ENCODE assay signal across 8 mouse cellular contexts in the genomic region with DNA sequence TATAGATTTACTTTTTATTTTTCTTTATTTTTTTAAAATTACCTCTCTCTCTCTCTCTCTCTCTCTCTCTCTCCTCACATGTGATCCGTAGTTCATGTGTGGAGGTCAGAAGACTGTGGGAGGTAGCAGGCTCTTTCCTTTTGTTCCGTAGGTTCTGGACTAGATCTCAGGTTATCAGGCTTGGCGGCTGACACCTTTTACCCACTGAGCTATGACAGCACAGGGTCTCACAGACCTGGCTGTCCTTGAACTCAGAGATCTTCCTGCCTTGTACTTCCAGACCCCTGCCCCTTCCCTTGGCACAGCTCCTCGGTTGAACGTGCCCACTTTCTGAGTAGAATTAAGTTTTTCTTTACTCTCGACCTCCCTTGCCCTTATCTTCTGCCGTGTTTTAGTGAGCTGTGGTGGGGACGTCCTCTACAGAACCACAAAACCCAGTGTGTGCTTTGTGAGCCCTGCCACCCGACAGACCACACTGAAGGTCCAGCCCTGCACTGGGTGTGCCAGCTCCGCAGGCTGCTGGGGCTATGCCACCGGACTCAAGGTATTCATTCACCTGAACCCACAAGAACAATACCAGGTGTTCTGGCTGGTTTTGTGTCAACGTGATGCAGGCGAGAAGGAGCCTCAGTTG. TPM values are rescaled to one million over a fixed set of nuclear protein-coding genes. Genes with fewer than 3 reads are reported as not detected.
A peak's percentile ranks its signal among the peaks of the same experiment; 100 is the strongest.
DNase-seq lines count a peak whose midpoint lies in the region; ATAC-seq and TF ChIP-seq lines count a peak whose summit lies in the region.

No protein-coding gene starts in this region.

- H3K4me2 ChIP-seq in heart, embryonic 15.5 days, result peak overlapping the region; percentile 69
- H3K4me2 ChIP-seq in hindbrain, embryonic 13.5 days, result peak overlapping the region; percentile 40; the same call in 1 of the 2 replicates
- peak overlapping the region; percentile 8; the same call in 1 of the 2 replicates for H3K4me2 ChIP-seq in midbrain, embryonic 11.5 days

- no peak for TF ChIP-seq CTCF in cortical plate, adult 2 months (IDR thresholded peaks at IDR 0.05; ENCODE audit: extremely low read depth, insufficient read depth, low read length)

- H3K36me3 ChIP-seq in heart, embryonic 15.5 days, result no peaks in the 10 kb centered on the region
- no peaks in the 10 kb centered on the region for H3K36me3 ChIP-seq in hindbrain, embryonic 13.5 days
- H3K36me3 ChIP-seq in midbrain, embryonic 11.5 days (ENCODE audit: control insufficient read depth, insufficient read depth, low read length), result no peaks in the 10 kb centered on the region

- DNase-seq in heart, adult 8-10 months (ENCODE audit: low spot score), result no peak
- peak; percentile 83 for DNase-seq in midbrain, embryonic 11.5 days (ENCODE audit: low spot score, missing footprints)
- DNase-seq in right cerebral cortex, postnatal 25 days, result no peak
- no peak for DNase-seq in frontal cortex, adult 2 months (ENCODE audit: extremely low spot score in 1 of 2, low spot score in 1 of 2)
- no peak for DNase-seq in cerebellum, adult 11-12 months

- TF ChIP-seq POLR2A in cortical plate, adult 2 months (IDR thresholded peaks at IDR 0.05; ENCODE audit: extremely low read depth, insufficient read depth, low read length), result no peak

- H3K27me3 ChIP-seq in heart, embryonic 15.5 days, result no peaks in the 10 kb centered on the region
- H3K27me3 ChIP-seq in hindbrain, embryonic 13.5 days, result peaks cover 11% of the 10 kb centered on the region
- no peaks in the 10 kb centered on the region for H3K27me3 ChIP-seq in midbrain, embryonic 11.5 days (ENCODE audit: control insufficient read depth, insufficient read depth, low read length)

- H3K9me3 ChIP-seq in heart, embryonic 15.5 days (replicated peaks), result no peaks in the 10 kb centered on the region
- no peaks in the 10 kb centered on the region for H3K9me3 ChIP-seq in hindbrain, embryonic 13.5 days
- H3K9me3 ChIP-seq in midbrain, embryonic 11.5 days (ENCODE audit: control insufficient read depth, low read length), result no peaks in the 10 kb centered on the region

- 49% methylated on average over 13 of the region's 13 CpGs for WGBS in heart, embryonic 15.5 days
- 73% methylated on average over 13 of the region's 13 CpGs for WGBS in hindbrain, embryonic 13.5 days
- WGBS in midbrain, embryonic 11.5 days, result 74% methylated on average over 13 of the region's 13 CpGs

- H3K27ac ChIP-seq in heart, embryonic 15.5 days, result peak overlapping the region; percentile 1; the same call in 1 of the 2 replicates
- no peak overlapping the region for H3K27ac ChIP-seq in cortical plate, adult 2 months (ENCODE audit: insufficient read depth, low read length)
- no peak overlapping the region for H3K27ac ChIP-seq in hindbrain, embryonic 13.5 days
- H3K27ac ChIP-seq in midbrain, embryonic 11.5 days (ENCODE audit: low read depth, low read length), result no peak overlapping the region

- no peak for ATAC-seq in heart, embryonic 15.5 days (replicated peaks; ENCODE audit: insufficient number of reproducible peaks, insufficient read depth, low FRiP score, low read depth)
- peak; percentile 38; the same call in 1 of the 2 replicates for ATAC-seq in hindbrain, embryonic 13.5 days (ENCODE audit: low FRiP score)
- ATAC-seq in midbrain, embryonic 11.5 days (ENCODE audit: low FRiP score), result no peak

- no peak overlapping the region for H3K9ac ChIP-seq in heart, embryonic 15.5 days
- no peak overlapping the region for H3K9ac ChIP-seq in hindbrain, embryonic 13.5 days
- H3K9ac ChIP-seq in midbrain, embryonic 11.5 days (ENCODE audit: low read length), result no peak overlapping the region

- peak overlapping the region; percentile 46 for H3K4me3 ChIP-seq in heart, embryonic 15.5 days
- peak overlapping the region; percentile 37; the same call in 1 of the 2 replicates for H3K4me3 ChIP-seq in cortical plate, adult 2 months (ENCODE audit: insufficient read depth, low read length)
- no peak overlapping the region for H3K4me3 ChIP-seq in hindbrain, embryonic 13.5 days
- H3K4me3 ChIP-seq in midbrain, embryonic 11.5 days (ENCODE audit: low read depth, low read length), result no peak overlapping the region

- peaks cover 27% of the 10 kb centered on the region for H3K4me1 ChIP-seq in heart, embryonic 15.5 days (replicated peaks)
- no peaks in the 10 kb centered on the region for H3K4me1 ChIP-seq in cortical plate, adult 2 months (ENCODE audit: control insufficient read depth, insufficient read depth, low read length)
- H3K4me1 ChIP-seq in hindbrain, embryonic 13.5 days (replicated peaks), result peaks cover 16% of the 10 kb centered on the region; the same call in 1 of the 2 replicates
- peaks cover 4% of the 10 kb centered on the region; the same call in 1 of the 2 replicates for H3K4me1 ChIP-seq in midbrain, embryonic 11.5 days (ENCODE audit: control insufficient read depth, insufficient read depth, low read length)

RNA-seq across cellular contexts. Expression of gene 6030408B16Rik, which starts 23.4 kb away (rescaled TPM):
- polyA plus RNA-seq in heart, embryonic 15.5 days (2015; fragmentation: Nextera tagmentation; extraction: Ambion mirVana), result 3.1 and 4.8 TPM in 2 replicates
- total RNA-seq in heart, adult 8-10 months (2022), result 1 to 10 TPM in 3 of 4 experiments, under 1 TPM in 1; 0.54 to 2.1 (median 1.1) TPM
- 0.13 and 0.23 TPM in 2 replicates for polyA plus RNA-seq in cortical plate, adult 2 months (2012; rRNA removed)
- 0.56 and 0.66 TPM in 2 replicates for polyA plus RNA-seq in hindbrain, embryonic 13.5 days (2015; fragmentation: Nextera tagmentation; extraction: Ambion mirVana)
- 0.33 TPM in 1 of 2 replicates, not detected in the other for polyA plus RNA-seq in midbrain, embryonic 11.5 days (2014; fragmentation: Nextera tagmentation; extraction: Ambion mirVana)
- 0.27 and 0.52 TPM in 2 replicates for polyA plus RNA-seq in frontal cortex, adult 2 months (2012; rRNA removed)

RNA-seq across cellular contexts. Expression of gene Atg101, which starts 32.3 kb away (rescaled TPM):
- polyA plus RNA-seq in heart, embryonic 15.5 days (2015; fragmentation: Nextera tagmentation; extraction: Ambion mirVana), result 52.0 and 59.9 TPM in 2 replicates
- 10 to 100 TPM; 21.1 to 25.4 (median 21.4) TPM for total RNA-seq in heart, adult 8-10 months (2022)
- 55.3 and 56.0 TPM in 2 replicates for polyA plus RNA-seq in cortical plate, adult 2 months (2012; rRNA removed)
- polyA plus RNA-seq in hindbrain, embryonic 13.5 days (2015; fragmentation: Nextera tagmentation; extraction: Ambion mirVana), result 82.9 and 84.6 TPM in 2 replicates
- polyA plus RNA-seq in midbrain, embryonic 11.5 days (2014; fragmentation: Nextera tagmentation; extraction: Ambion mirVana), result 57.9 and 67.4 TPM in 2 replicates
- 50.2 and 58.3 TPM in 2 replicates for polyA plus RNA-seq in frontal cortex, adult 2 months (2012; rRNA removed)

RNA-seq across cellular contexts. Expression of gene Krt80, which starts 53.6 kb away (rescaled TPM):
- 7.4 and 8.1 TPM in 2 replicates for polyA plus RNA-seq in heart, embryonic 15.5 days (2015; fragmentation: Nextera tagmentation; extraction: Ambion mirVana)
- total RNA-seq in heart, adult 8-10 months (2022), result 1 to 10 TPM; 1.5 to 4.7 (median 2.4) TPM
- 5.7 and 6.2 TPM in 2 replicates for polyA plus RNA-seq in cortical plate, adult 2 months (2012; rRNA removed)
- polyA plus RNA-seq in hindbrain, embryonic 13.5 days (2015; fragmentation: Nextera tagmentation; extraction: Ambion mirVana), result 0.09 and 0.10 TPM in 2 replicates
- not detected in 2 replicates for polyA plus RNA-seq in midbrain, embryonic 11.5 days (2014; fragmentation: Nextera tagmentation; extraction: Ambion mirVana)
- 2.0 and 3.3 TPM in 2 replicates for polyA plus RNA-seq in frontal cortex, adult 2 months (2012; rRNA removed)

Comparison
In these comparisons a context has a peak if more than half of its experiments do, and no peak if none do; other contexts are left out.
1. H3K4me2 ChIP-seq: peak in every context shown above with its lines; median percentile 69 in heart, embryonic 15.5 days; 40 in hindbrain, embryonic 13.5 days; 8 in midbrain, embryonic 11.5 days.
2. H3K4me3 ChIP-seq: peak in heart, embryonic 15.5 days (single experiment) and cortical plate, adult 2 months (single experiment); none in hindbrain, embryonic 13.5 days (single experiment) and midbrain, embryonic 11.5 days (single experiment).